Mouse (Mus musculus): ENCODE measurements around the gene Tshz2.

The Tshz2 gene

GRCm38 (mm10) chr2:169804380-169804779 is 171.6 kb downstream of the Tshz2 start:
- in situ Hi-C loops (cut with MboI; ENCODE audit: low sequenced_read_pairs): no loop called here

- in situ Hi-C loops (cut with MboI; ENCODE audit: low sequenced_read_pairs): no loop called here
Observed at GRCm38 (mm10) chr2:169805545-169805944, 172.7 kb downstream of the Tshz2 start.

- in situ Hi-C loops (cut with MboI; ENCODE audit: low sequenced_read_pairs): no loop called here
Observed at GRCm38 (mm10) chr2:169811589-169811988, 178.8 kb downstream of the Tshz2 start.

GRCm38 (mm10) chr2:169812055-169812454 is 179.2 kb downstream of the Tshz2 start:
- in situ Hi-C loops (cut with MboI; ENCODE audit: low sequenced_read_pairs): no loop called here

GRCm38 (mm10) chr2:169812940-169813339 is 180.1 kb downstream of the Tshz2 start:
- in situ Hi-C loops (cut with MboI; ENCODE audit: low sequenced_read_pairs): no loop called here

GRCm38 (mm10) chr2:169814351-169814750 is 181.5 kb downstream of the Tshz2 start:
- in situ Hi-C loops (cut with MboI; ENCODE audit: low sequenced_read_pairs): no loop called here

- in situ Hi-C loops (cut with MboI; ENCODE audit: low sequenced_read_pairs): no loop called here
Observed at GRCm38 (mm10) chr2:169814757-169815156, 181.9 kb downstream of the Tshz2 start.

- in situ Hi-C loops (cut with MboI; ENCODE audit: low sequenced_read_pairs): no loop called here
Observed at GRCm38 (mm10) chr2:169821021-169821441, 188.2 kb downstream of the Tshz2 start.

- in situ Hi-C loops (cut with MboI; ENCODE audit: low sequenced_read_pairs): no loop called here
Observed at GRCm38 (mm10) chr2:169825908-169826307, 193.1 kb downstream of the Tshz2 start.

- in situ Hi-C loops (cut with MboI; ENCODE audit: low sequenced_read_pairs): no loop called here
Observed at GRCm38 (mm10) chr2:169826316-169826715, 193.5 kb downstream of the Tshz2 start.

GRCm38 (mm10) chr2:169826833-169827232 is 194.0 kb downstream of the Tshz2 start:
- in situ Hi-C loops (cut with MboI; ENCODE audit: low sequenced_read_pairs): no loop called here

GRCm38 (mm10) chr2:169832184-169832583 is 199.4 kb downstream of the Tshz2 start:
- in situ Hi-C loops (cut with MboI; ENCODE audit: low sequenced_read_pairs): no loop called here

GRCm38 (mm10) chr2:169833638-169834037 is 200.8 kb downstream of the Tshz2 start:
- in situ Hi-C loops (cut with MboI; ENCODE audit: low sequenced_read_pairs): no loop called here

GRCm38 (mm10) chr2:169834602-169835001 is 201.8 kb downstream of the Tshz2 start:
- in situ Hi-C loops (cut with MboI; ENCODE audit: low sequenced_read_pairs): no loop called here

- in situ Hi-C loops (cut with MboI; ENCODE audit: low sequenced_read_pairs): no loop called here
Observed at GRCm38 (mm10) chr2:169837031-169837605, 204.3 kb downstream of the Tshz2 start.

GRCm38 (mm10) chr2:169838521-169838920 is 205.7 kb downstream of the Tshz2 start:
- in situ Hi-C loops (cut with MboI; ENCODE audit: low sequenced_read_pairs): no loop called here

- in situ Hi-C loops (cut with MboI; ENCODE audit: low sequenced_read_pairs): no loop called here
Observed at GRCm38 (mm10) chr2:169841442-169841841, 208.6 kb downstream of the Tshz2 start.

- in situ Hi-C loops (cut with MboI; ENCODE audit: low sequenced_read_pairs): no loop called here
Observed at GRCm38 (mm10) chr2:169842494-169842893, 209.7 kb downstream of the Tshz2 start.

- in situ Hi-C loops (cut with MboI; ENCODE audit: low sequenced_read_pairs): no loop called here
Observed at GRCm38 (mm10) chr2:169843553-169843952, 210.7 kb downstream of the Tshz2 start.

- in situ Hi-C loops (cut with MboI; ENCODE audit: low sequenced_read_pairs): no loop called here
Observed at GRCm38 (mm10) chr2:169849077-169849476, 216.3 kb downstream of the Tshz2 start.

GRCm38 (mm10) chr2:169849541-169849940 is 216.7 kb downstream of the Tshz2 start:
- in situ Hi-C loops (cut with MboI; ENCODE audit: low sequenced_read_pairs): no loop called here

GRCm38 (mm10) chr2:169851606-169852005 is 218.8 kb downstream of the Tshz2 start:
- in situ Hi-C loops (cut with MboI; ENCODE audit: low sequenced_read_pairs): no loop called here

GRCm38 (mm10) chr2:169854491-169854890 is 221.7 kb downstream of the Tshz2 start:
- in situ Hi-C loops (cut with MboI; ENCODE audit: low sequenced_read_pairs): no loop called here

All from CH12F3 (cell line).